Mouse (Mus musculus) G1E (cell line): ENCODE measurements around the gene 4933414I15Rik.

ENCODE experiments used
- CTCF ChIP-seq: IDR thresholded peaks from 2 replicates; pipeline ENCODE4 v1.5.1; 2012; ENCODE audit warnings: low read depth, low read length, inconsistent platforms, mixed read lengths
- GATA1 ChIP-seq: IDR thresholded peaks from 2 replicates; pipeline ENCODE4 v1.6.1; 2012; ENCODE audit warnings: borderline replicate concordance, low read length, inconsistent platforms, mixed read lengths
- GATA2 ChIP-seq: IDR thresholded peaks from 2 replicates; pipeline ENCODE4 v1.6.1; 2012; ENCODE audit warnings: low read depth, low read length, inconsistent platforms, borderline replicate concordance
- POLR2AphosphoS5 ChIP-seq: IDR thresholded peaks from 2 replicates; pipeline ENCODE4 v1.6.1; 2012; ENCODE audit warnings: low read depth, low read length, inconsistent platforms; ENCODE audit not compliant: insufficient replicate concordance
- TAL1 ChIP-seq: conservative IDR thresholded peaks from 2 replicates; pipeline ENCODE4 v1.6.1; 2012; ENCODE audit warnings: low read depth, low read length, inconsistent platforms, mixed read lengths

GRCm38 (mm10) chr11:50915671-50916320 is 27.8 kb downstream of the 4933414I15Rik start, which contains the start of gene Zfp2:
- TF ChIP-seq CTCF (no peak), GATA1 (no peak), GATA2 (no peak), TAL1 (no peak), POLR2AphosphoS5 (no peak)
